Mouse (Mus musculus) olfactory bulb, adult 2 months (tissue): Measurements from ENCODE around the gene Ncf2.

Experiments
- CTCF ChIP-seq: fragments of 200-500 bp; IDR thresholded peaks from 2 replicates; pipeline ENCODE4 v1.5.1; 2012; ENCODE audit warnings: low read depth, mild to moderate bottlenecking, low read length, moderate library complexity; ENCODE audit not compliant: insufficient read depth
- POLR2A ChIP-seq: fragments of 200-500 bp; IDR thresholded peaks from 2 replicates; pipeline ENCODE4 v1.6.1; 2012; ENCODE audit warnings: mild to moderate bottlenecking, low read depth, low read length, moderate library complexity; ENCODE audit not compliant: insufficient read depth

GRCm38 (mm10) chr1:152817794-152818193, 17.8 kb downstream of the Ncf2 start:
- TF ChIP-seq POLR2A: no peak
- no peak for TF ChIP-seq CTCF
